Mouse (Mus musculus): ENCODE measurements around the gene Otc. TPM values are rescaled to one million over a fixed set of nuclear protein-coding genes. Genes with fewer than 3 reads are reported as not detected.

Otc gene
- polyA plus RNA-seq (2015; fragmentation: Nextera tagmentation; extraction: Ambion mirVana) = 0.08 TPM in 1 of 2 replicates, not detected in the other

DNA sequence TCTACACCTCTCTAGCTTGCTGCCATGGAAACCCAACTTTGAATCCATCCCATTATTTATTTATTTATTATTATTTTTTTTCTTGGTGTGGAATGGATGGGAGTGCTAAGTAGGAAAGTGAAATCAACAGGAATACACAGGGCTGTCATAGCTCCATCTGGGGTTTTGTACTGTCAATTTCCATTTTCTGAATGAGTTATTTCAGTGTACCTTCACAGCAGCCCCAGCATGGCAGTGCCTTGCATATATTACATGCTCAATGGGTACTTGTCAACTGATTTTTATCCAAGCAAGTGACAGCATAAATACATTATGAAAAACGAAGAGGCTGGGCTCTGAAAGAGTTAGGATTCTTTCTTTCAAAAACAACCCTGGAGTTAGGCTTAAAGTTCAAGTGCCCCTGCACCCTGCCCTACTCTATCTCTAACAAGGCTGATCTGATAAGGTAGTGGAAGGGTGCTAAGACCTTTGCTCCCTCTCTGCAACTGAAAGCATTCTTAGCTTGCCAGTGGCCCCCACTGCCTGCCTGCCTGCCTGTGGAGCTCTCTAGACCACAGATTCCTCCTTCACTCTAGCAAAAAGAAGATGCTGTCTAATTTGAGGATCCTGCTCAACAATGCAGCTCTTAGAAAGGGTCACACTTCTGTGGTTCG lies at the start of gene Otc:
Gene Otc, plus strand, starts transcription at position 454 of the 653 bp plus-strand sequence.
- Histone ChIP-seq H3K27ac (replicated peaks) (no peak within 1 kb of the TSS), H3K27me3 (no peaks in the 10 kb centered on the region)
- peak; percentile 72 for ATAC-seq (replicated peaks)

DNA sequence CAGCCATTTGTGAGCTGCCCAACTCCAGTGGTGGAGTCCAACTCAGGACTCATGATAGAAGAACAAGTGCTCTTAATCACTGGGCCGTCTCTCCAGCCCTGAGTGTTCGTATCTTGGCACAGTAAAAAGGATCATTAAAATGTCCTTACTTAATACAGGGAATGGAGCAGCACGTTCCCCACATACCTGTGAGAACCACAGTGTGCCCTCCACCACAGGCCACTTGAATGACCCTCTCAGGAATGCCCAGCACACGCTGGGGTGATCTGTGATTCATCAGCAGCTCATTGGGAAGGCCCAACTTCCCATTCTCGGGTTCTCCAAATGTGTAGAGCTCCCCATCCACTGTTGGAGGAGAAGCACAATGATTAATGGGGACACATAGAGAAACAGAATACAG lies 46.2 kb upstream of the Otc start:
- Histone ChIP-seq H3K4me3 (no peak overlapping the region), H3K27me3 (no peaks in the 10 kb centered on the region), H3K4me2 (replicated peaks) (no peak overlapping the region), H3K9ac (replicated peaks) (no peak overlapping the region), H3K36me3 (0 out of 2 replicates have a peak, but pooled peaks cover 4% of the 10 kb centered on the region), H3K4me1 (no peaks in the 10 kb centered on the region), H3K9me3 (no peaks in the 10 kb centered on the region), H3K27ac (replicated peaks) (no peak overlapping the region)
- ATAC-seq (replicated peaks) = no peak
- 83% methylated on average over 5 of the region's 5 CpGs for WGBS

More for the DNA sequence above, at the start of gene Otc:
- Histone ChIP-seq H3K4me2 (replicated peaks) (no peak within 1 kb of the TSS), H3K4me1 (peaks cover 3% of the 10 kb centered on the region; the same call in 1 of the 2 replicates), H3K4me3 (no peak within 1 kb of the TSS), H3K36me3 (no peaks in the 10 kb centered on the region), H3K9me3 (no peaks in the 10 kb centered on the region), H3K9ac (replicated peaks) (no peak within 1 kb of the TSS)
- WGBS = 41% methylated on average over 2 of the region's 2 CpGs

DNA sequence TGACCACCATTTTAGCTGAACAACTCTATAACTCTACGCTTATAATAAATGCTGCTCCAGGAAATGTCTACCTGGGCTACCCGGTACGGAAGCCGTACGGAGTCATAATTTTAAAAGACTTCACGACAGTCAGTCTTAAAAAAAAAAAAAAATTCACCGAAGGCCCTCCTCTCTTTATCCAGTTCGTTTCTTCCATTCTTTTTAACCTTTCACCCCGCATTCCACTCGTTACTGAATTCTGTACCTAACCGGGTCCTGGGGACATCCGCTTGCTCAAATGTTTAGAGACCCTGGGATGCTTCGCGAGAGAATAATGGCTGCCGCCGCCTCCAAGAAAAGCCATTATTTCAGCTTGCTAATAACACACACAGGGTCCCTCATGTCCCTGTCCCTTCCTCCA lies 36.1 kb upstream of the Otc start:
- H3K27ac ChIP-seq (replicated peaks) = peak overlapping the region; percentile 88
- peak overlapping the region; percentile 60 for H3K9ac ChIP-seq (replicated peaks)
- H3K27me3 ChIP-seq = no peaks in the 10 kb centered on the region
- H3K4me2 ChIP-seq (replicated peaks) = peak overlapping the region; percentile 42
- peaks cover 9% of the 10 kb centered on the region; the same call in 1 of the 2 replicates for H3K4me1 ChIP-seq
- peak overlapping the region; percentile 60 for H3K4me3 ChIP-seq
- no peaks in the 10 kb centered on the region for H3K9me3 ChIP-seq
- 20% methylated on average over 16 of the region's 16 CpGs for WGBS
- ATAC-seq (replicated peaks) = no peak; the same call in 1 of the 2 replicates
- no peaks in the 10 kb centered on the region for H3K36me3 ChIP-seq

DNA sequence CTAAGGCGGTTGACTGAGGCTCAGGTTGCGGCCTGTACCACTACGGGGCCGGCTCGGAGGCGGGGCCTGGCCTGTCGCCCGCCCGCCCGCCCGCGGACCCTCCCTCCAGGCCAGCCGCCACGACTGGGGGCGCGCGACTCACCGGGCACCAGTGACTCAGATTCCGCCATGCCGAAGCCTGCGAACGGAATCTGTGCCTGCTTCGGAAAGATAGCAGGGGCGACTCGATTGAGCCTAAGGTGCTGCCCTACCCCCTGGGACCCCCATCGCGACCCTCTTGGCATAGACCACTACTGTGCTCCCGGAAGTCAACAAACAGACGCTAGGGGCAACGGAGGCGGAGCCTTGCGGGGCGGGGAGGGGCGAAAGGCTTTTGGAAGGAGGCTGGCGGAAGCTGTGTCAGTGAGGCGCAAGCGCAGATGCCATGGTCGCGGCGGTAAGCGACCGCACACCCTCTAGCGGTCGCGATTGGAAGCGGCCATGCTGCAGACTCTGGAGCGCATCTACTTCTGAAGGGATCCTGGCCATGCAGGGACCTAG lies 35.6 kb upstream of the Otc start, which contains the start of gene Rpgr:
Gene Rpgr, minus strand, starts transcription at position 511 of the 540 bp plus-strand sequence.
- H3K27ac ChIP-seq (replicated peaks) = peak within 1 kb of the TSS; percentile 88
- H3K9ac ChIP-seq (replicated peaks) = peak within 1 kb of the TSS; percentile 60
- peak; percentile 97 for ATAC-seq (replicated peaks)
- H3K27me3 ChIP-seq = no peaks in the 10 kb centered on the region
- no peaks in the 10 kb centered on the region for H3K9me3 ChIP-seq
- 19% methylated on average over 47 of the region's 47 CpGs for WGBS
- peak within 1 kb of the TSS; percentile 42 for H3K4me2 ChIP-seq (replicated peaks)
- H3K4me3 ChIP-seq = peak within 1 kb of the TSS; percentile 60
- peaks cover 9% of the 10 kb centered on the region; the same call in 1 of the 2 replicates for H3K4me1 ChIP-seq
- no peaks in the 10 kb centered on the region for H3K36me3 ChIP-seq

DNA sequence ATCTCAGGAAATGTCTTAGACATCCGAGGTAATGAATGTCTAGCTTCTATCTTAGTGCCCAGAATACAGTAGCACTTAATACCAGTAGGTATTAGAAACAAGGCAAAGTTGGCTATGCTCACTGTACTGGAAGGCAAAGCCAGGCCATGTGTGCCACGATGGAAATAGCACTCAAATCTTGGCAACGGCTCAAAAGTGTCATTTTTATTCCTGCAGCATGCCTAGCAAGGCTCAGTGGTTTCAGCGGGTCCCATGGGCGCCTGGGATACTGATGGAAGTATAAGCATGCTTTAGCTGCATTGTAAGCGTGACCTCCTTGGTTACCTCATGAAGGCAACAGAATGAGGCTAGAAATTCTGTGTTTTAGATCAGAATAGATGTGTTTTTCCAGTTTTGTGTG lies 32.8 kb upstream of the Otc start:
- H3K4me1 ChIP-seq = peaks cover 9% of the 10 kb centered on the region; the same call in 1 of the 2 replicates
- H3K27me3 ChIP-seq = no peaks in the 10 kb centered on the region
- H3K4me2 ChIP-seq (replicated peaks) = no peak overlapping the region
- ATAC-seq (replicated peaks) = no peak
- H3K4me3 ChIP-seq = no peak overlapping the region
- H3K9me3 ChIP-seq = no peaks in the 10 kb centered on the region
- no peaks in the 10 kb centered on the region for H3K36me3 ChIP-seq
- H3K9ac ChIP-seq (replicated peaks) = no peak overlapping the region
- H3K27ac ChIP-seq (replicated peaks) = no peak overlapping the region
- 73% methylated on average over 6 of the region's 6 CpGs for WGBS

DNA sequence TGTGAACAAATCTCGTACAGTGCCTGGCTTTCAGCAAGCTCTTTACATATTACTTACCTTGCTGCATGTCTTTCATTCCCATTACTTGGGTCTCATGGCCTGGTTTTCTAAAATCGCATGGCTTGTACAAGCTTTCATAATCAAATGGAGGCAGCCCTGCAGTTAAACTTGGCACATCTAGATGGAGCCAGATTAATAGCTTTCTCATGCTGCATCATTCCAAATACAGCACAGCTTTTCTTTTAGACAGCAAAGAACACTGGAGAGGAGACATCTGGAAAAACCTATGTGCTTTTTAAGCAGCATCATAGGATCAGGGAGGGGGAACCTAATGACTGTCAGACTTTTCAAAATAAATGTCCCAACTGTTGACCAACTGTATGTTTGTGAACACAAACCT lies 19.1 kb upstream of the Otc start:
- 68% methylated on average over 2 of the region's 2 CpGs for WGBS
- 0 out of 2 replicates have a peak, but pooled peaks have one; percentile 61 for ATAC-seq (replicated peaks)
- H3K4me2 ChIP-seq (replicated peaks) = no peak overlapping the region

DNA sequence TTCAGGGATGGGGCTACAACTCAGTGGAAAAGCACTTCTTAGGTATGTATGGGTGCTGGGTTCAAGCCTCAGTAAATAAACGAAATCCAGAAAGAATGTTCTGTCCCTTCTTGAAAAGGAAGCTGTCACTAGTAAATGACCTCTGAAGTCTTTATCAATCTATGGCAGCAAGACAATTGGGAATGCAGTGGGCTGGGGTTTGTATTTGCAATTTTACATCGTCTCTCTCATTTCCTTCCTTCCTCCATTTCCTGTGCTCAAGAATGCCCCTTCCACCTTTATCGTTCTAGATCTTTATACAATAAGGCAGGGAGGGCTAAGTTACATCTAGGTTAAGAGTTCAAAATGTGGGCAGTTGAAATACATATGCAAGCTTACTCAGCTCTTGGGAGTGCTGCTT lies 17.5 kb upstream of the Otc start:
- no peaks in the 10 kb centered on the region for H3K9me3 ChIP-seq
- no peaks in the 10 kb centered on the region for H3K27me3 ChIP-seq
- H3K4me2 ChIP-seq (replicated peaks) = no peak overlapping the region
- no peak overlapping the region for H3K27ac ChIP-seq (replicated peaks)
- no peak overlapping the region for H3K9ac ChIP-seq (replicated peaks)
- ATAC-seq (replicated peaks) = no peak
- no peaks in the 10 kb centered on the region for H3K4me1 ChIP-seq
- 87% methylated on average over 3 of the region's 3 CpGs for WGBS
- no peak overlapping the region for H3K4me3 ChIP-seq
- H3K36me3 ChIP-seq = no peaks in the 10 kb centered on the region

More for the DNA sequence above, 19.1 kb upstream of the Otc start:
- no peak overlapping the region for H3K9ac ChIP-seq (replicated peaks)
- no peak overlapping the region for H3K4me3 ChIP-seq
- H3K9me3 ChIP-seq = no peaks in the 10 kb centered on the region
- H3K27ac ChIP-seq (replicated peaks) = no peak overlapping the region
- no peaks in the 10 kb centered on the region for H3K4me1 ChIP-seq
- no peaks in the 10 kb centered on the region for H3K36me3 ChIP-seq
- no peaks in the 10 kb centered on the region for H3K27me3 ChIP-seq

DNA sequence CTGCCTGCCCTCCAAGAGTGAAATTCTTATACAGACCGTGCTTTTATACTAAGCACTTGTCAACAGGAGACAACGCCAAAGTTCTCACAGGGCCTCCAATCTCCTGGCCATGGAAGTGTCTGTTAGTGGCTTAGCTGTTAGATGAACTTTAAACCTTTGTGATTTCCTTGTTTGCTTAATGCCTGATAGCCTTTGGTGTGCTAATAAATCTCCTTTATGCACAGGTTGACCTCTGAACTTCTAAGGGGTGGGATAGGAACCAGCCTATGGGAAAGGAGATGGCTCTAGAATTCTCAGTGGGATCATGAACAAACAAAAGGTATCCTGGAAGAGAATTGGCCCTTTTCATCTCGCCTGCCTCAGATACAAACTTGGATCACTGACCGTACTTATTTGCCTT lies 12.6 kb upstream of the Otc start:
- Histone ChIP-seq H3K4me2 (replicated peaks) (no peak overlapping the region), H3K27me3 (no peaks in the 10 kb centered on the region), H3K4me3 (no peak overlapping the region), H3K9me3 (no peaks in the 10 kb centered on the region), H3K4me1 (no peaks in the 10 kb centered on the region), H3K9ac (replicated peaks) (no peak overlapping the region), H3K27ac (replicated peaks) (no peak overlapping the region), H3K36me3 (no peaks in the 10 kb centered on the region)
- 61% methylated on average over 4 of the region's 4 CpGs for WGBS
- no peak for ATAC-seq (replicated peaks)

DNA sequence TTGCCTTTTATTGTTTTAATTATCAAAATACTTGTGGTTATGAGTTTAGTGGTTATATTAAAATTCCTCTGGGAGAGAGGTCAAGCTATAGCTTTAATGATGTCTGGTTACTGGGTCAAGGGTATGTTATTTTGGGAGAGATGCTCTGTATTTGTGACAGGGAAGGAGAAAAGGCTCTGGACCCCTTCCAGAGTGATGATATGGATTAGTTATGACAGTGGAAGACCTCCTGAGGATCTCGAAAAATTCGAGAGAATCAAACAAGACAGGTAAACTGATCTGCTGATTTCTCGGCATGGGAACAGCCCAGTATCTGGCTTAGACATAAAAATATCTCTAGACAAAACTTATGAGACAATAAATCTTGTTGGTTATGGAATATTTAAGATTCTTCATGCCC lies 8.2 kb upstream of the Otc start:
- 80% methylated on average over 3 of the region's 3 CpGs for WGBS
- no peak overlapping the region for H3K4me2 ChIP-seq (replicated peaks)
- no peak for ATAC-seq (replicated peaks)
- H3K4me3 ChIP-seq = no peak overlapping the region
- no peaks in the 10 kb centered on the region for H3K36me3 ChIP-seq
- H3K27ac ChIP-seq (replicated peaks) = no peak overlapping the region
- no peaks in the 10 kb centered on the region for H3K27me3 ChIP-seq
- H3K4me1 ChIP-seq = no peaks in the 10 kb centered on the region
- no peak overlapping the region for H3K9ac ChIP-seq (replicated peaks)
- no peaks in the 10 kb centered on the region for H3K9me3 ChIP-seq

DNA sequence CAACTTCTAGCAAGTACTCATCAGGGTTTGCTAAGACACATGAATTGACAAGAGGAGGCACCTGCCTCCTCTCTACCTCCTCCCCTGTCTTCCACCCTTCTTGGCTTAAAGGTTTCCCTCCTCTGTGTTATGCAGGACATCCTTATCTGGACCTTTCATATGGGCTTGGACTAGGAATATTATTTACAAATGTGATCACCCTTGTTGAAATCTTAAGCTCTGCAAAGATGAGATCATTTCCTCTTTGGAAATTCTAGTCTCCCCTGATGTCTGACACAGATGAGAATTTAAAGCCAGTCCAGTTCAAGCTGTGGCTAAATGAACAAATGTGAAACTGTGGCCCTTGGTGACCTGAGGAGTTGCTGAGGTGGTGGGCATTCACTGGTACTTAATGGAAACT lies 748 bp upstream of the Otc start:
- Histone ChIP-seq H3K27me3 (no peaks in the 10 kb centered on the region), H3K9ac (replicated peaks) (no peak overlapping the region), H3K4me3 (no peak overlapping the region), H3K36me3 (no peaks in the 10 kb centered on the region), H3K4me1 (peaks cover 3% of the 10 kb centered on the region; the same call in 1 of the 2 replicates), H3K4me2 (replicated peaks) (no peak overlapping the region), H3K9me3 (no peaks in the 10 kb centered on the region), H3K27ac (replicated peaks) (no peak overlapping the region)
- no peak for ATAC-seq (replicated peaks)

DNA sequence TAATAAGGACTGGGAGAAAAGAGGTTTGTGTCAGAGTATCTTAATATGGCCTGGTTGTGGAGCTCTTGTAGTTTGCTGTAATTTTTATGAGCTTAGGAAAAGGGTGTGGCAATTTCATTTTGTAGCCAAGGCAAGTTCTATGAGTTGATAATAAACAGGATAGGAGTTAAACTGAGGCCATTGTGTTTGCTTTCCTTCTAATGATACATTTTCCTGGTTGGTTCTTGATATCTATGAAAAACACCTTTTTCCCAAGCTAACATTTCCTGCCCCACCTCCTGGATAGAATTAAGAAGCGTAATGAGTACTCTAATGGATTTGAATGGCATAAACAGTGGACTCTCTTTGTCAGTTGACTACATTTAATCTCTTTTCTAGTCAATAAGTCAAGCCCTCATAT lies 5.7 kb downstream of the Otc start:
- no peak for ATAC-seq (replicated peaks)
- Histone ChIP-seq H3K27ac (replicated peaks) (no peak overlapping the region), H3K4me1 (no peaks in the 10 kb centered on the region), H3K4me2 (replicated peaks) (no peak overlapping the region), H3K36me3 (no peaks in the 10 kb centered on the region), H3K9me3 (no peaks in the 10 kb centered on the region), H3K9ac (replicated peaks) (no peak overlapping the region), H3K4me3 (no peak overlapping the region), H3K27me3 (no peaks in the 10 kb centered on the region)
- 73% methylated on average over 1 of the region's 1 CpGs for WGBS

DNA sequence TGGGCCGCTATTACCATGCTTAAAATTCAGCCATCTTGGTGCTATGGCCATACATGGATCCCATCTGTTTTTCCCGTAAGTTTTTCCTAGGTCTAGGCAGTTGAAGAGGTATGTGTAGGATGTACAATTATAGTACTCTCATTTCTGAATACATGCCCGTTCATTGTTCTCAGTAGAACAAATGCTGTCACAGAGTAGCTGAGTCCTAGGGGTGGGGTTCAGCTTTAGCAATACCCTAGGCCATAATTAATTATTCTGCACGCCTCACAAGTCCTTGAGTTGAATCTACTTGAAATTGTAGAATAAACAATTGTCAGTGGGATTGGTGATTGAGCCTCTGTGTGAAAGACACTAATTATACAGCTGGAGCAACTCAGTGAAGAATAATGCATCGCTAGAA lies 6.2 kb downstream of the Otc start:
- no peak; the same call in 1 of the 2 replicates for ATAC-seq (replicated peaks)
- no peaks in the 10 kb centered on the region for H3K4me1 ChIP-seq

More for the DNA sequence above, 6.2 kb downstream of the Otc start:
- Histone ChIP-seq H3K36me3 (no peaks in the 10 kb centered on the region), H3K4me2 (replicated peaks) (no peak overlapping the region), H3K9me3 (no peaks in the 10 kb centered on the region), H3K4me3 (no peak overlapping the region), H3K9ac (replicated peaks) (no peak overlapping the region), H3K27me3 (no peaks in the 10 kb centered on the region), H3K27ac (replicated peaks) (no peak overlapping the region)
- 49% methylated on average over 5 of the region's 5 CpGs for WGBS
